Mouse (Mus musculus) ovary, adult 18-20 months (tissue): ENCODE results near the gene Gm11007.
"Not testable (repeated sequence)": the region's sequence is repeated elsewhere in the genome, so short reads cannot be mapped to it uniquely, and the experiment has no call there.

Source experiments
- DNase-seq: peaks from one replicate; pipeline ENCODE4 v3.0.0; 2022; ENCODE audit warnings: low spot score, mixed read lengths

Gene Gm11007

GRCm38 (mm10) chr2:175643678-175644077 is at the start of gene Gm11007:
TSS of gene Gm11007 (plus strand) at chr2:175643978.
- not testable (repeated sequence) for DNase-seq
